Mouse (Mus musculus) limb, embryonic 15.5 days (tissue): ENCODE measurements around the gene Plk1. TPM values are rescaled to one million over a fixed set of nuclear protein-coding genes. Genes with fewer than 3 reads are reported as not detected.

Source experiments
- ATAC-seq: fragments of 200-750 bp; cut with Nextera tagmentation; 2 replicates; pipeline ENCODE4 v1.8.0; 2017; ENCODE audit warnings: low read depth, moderate TSS enrichment; ENCODE audit not compliant: insufficient number of reproducible peaks, low FRiP score, low TSS enrichment
- H3K27ac ChIP-seq: fragments of 300-500 bp; sonication (generic); 2 replicates; pipeline ENCODE4 v1.5.1; 2015; ENCODE audit warnings: moderate library complexity, mild to moderate bottlenecking, inconsistent platforms
- H3K27me3 ChIP-seq: fragments of 300-500 bp; sonication (generic); 2 replicates; pipeline ENCODE4 v1.6.1; 2015; ENCODE audit warnings: inconsistent platforms
- H3K36me3 ChIP-seq: fragments of 300-500 bp; sonication (generic); 2 replicates; pipeline ENCODE4 v1.6.1; 2015; ENCODE audit warnings: inconsistent platforms
- H3K4me1 ChIP-seq: fragments of 300-500 bp; sonication (generic); 2 replicates; pipeline ENCODE4 v1.6.1; 2015; ENCODE audit warnings: inconsistent platforms
- H3K4me2 ChIP-seq: fragments of 300-500 bp; sonication (generic); 2 replicates; pipeline ENCODE4 v1.6.1; 2015; ENCODE audit warnings: mild to moderate bottlenecking, inconsistent platforms
- H3K4me3 ChIP-seq: fragments of 300-500 bp; sonication (generic); 2 replicates; pipeline ENCODE4 v1.5.1; 2015; ENCODE audit warnings: mild to moderate bottlenecking, inconsistent platforms
- H3K9ac ChIP-seq: fragments of 300-500 bp; sonication (generic); 2 replicates; pipeline ENCODE4 v1.6.1; 2015; ENCODE audit warnings: inconsistent platforms
- H3K9me3 ChIP-seq: fragments of 300-500 bp; sonication (generic); 2 replicates; pipeline ENCODE4 v1.6.1; 2016; ENCODE audit warnings: inconsistent platforms
- WGBS: fragments of 180-500 bp; shearing (Covaris S2); methylation state at CpG from one replicate; pipeline ENCODE4 v1.1.7; 2015; 5-methylcytosine and 5-hydroxymethylcytosine counted together
- polyA plus RNA-seq: library from polyadenylated mRNA; unstranded; fragments of >200 nt; fragmentation: Nextera tagmentation; extraction: Ambion mirVana; gene quantifications from 2 replicates; pipeline ENCODE4 v1.2.1, GENCODE M21; 2015

The Plk1 gene
- polyA plus RNA-seq, 1 experiment from 2014 or later: 86.2 TPM

DNA sequence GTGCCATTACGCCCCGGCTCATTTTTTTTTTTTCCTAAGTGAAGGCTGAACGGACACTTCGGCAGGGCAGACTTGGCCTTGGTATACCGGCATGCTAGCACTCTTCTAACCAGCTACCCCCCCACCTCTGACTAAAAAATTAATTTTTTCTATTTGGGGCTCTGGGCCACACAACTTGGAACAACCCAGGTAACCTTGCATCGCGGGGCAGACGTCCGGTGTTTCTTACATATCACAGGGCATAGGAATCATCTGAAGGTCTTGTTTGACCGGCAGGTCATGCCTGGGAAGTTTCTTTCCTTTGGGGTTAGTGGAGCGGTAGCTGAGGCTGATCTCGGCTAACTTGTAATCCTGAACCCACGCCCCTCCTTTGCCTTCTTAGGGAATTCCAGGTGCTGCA, 751 bp upstream of the Plk1 start:
- Histone ChIP-seq H3K27ac (peak overlapping the region; percentile 83), H3K4me3 (peak overlapping the region; percentile 75), H3K36me3 (peaks cover 22% of the 10 kb centered on the region), H3K27me3 (no peaks in the 10 kb centered on the region), H3K9ac (peak overlapping the region; percentile 55), H3K4me2 (peak overlapping the region; percentile 92), H3K4me1 (peaks cover 41% of the 10 kb centered on the region), H3K9me3 (no peaks in the 10 kb centered on the region)
- 0 out of 2 replicates have a peak, but pooled peaks have one; percentile 4 for ATAC-seq
- 3% methylated on average over 13 of the region's 13 CpGs for WGBS

DNA sequence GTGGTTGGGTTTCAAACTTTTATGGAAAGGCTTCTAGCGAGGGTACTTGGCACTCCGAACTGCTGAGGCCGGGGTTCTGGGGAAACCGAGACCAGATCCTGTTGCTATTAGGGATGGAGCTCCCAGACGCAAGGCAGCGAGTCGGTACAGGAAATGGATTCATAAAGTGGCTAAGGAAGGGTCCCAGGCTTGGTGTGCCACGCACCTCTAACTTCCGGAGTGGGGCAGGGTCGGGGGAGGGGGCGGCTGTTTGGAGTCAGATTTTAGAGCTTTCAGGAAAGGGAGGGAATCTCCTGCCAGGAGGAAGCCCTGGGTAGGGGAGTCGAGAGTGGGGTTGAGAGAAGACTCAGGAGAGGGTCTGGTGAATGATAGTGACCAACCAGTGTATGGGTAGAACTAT, 798 bp downstream of the Plk1 start:
- peak overlapping the region; percentile 72 for H3K27ac ChIP-seq
- peak overlapping the region; percentile 92 for H3K4me2 ChIP-seq
- peaks cover 41% of the 10 kb centered on the region for H3K4me1 ChIP-seq
- H3K36me3 ChIP-seq: peaks cover 33% of the 10 kb centered on the region
- WGBS: 2% methylated on average over 12 of the region's 12 CpGs
- H3K27me3 ChIP-seq: no peaks in the 10 kb centered on the region
- peak overlapping the region; percentile 51 for H3K9ac ChIP-seq
- ATAC-seq: no peak
- H3K9me3 ChIP-seq: no peaks in the 10 kb centered on the region
- H3K4me3 ChIP-seq: peak overlapping the region; percentile 75

DNA sequence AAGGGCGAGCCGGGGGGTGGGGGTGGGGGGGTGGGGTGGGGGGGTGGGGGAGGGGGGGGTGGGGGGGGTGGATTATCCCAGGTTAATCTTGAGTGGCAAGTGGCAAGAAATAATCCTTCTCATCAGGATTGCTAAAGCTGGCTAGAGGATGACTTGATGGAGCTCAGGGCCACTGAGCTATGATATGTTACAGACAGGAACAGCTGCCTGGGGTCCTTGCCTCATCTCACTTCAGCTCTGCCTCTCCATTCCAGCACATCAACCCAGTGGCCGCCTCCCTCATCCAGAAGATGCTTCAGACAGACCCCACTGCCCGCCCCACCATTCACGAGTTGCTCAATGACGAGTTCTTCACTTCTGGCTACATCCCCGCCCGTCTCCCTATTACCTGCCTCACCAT, 4.5 kb downstream of the Plk1 start:
- 90% methylated on average over 8 of the region's 8 CpGs for WGBS
- no peak overlapping the region for H3K4me3 ChIP-seq
- H3K9me3 ChIP-seq: no peaks in the 10 kb centered on the region

DNA sequence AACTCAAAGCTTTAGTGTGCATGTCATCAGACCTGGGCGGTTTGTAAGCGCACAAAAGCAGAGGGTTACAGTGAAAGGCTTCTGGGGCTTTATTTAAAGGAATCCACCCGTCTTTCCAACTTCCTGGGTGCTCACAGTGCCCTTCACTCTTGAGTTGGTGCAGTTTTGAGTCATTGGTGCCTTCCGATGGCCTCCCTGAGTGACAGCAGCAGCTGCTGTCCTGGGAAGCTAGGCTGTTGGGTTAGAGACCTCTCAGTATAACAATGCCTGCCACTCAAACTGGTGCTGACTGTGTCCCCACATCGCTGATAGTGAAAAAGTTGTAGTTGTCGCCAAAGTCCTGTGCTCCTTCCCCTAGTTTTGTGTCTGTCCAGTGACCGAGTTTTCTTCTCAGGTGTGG, 8.0 kb downstream of the Plk1 start:
- no peak overlapping the region for H3K9ac ChIP-seq
- ATAC-seq: no peak

More for the DNA sequence above, 4.5 kb downstream of the Plk1 start:
- H3K9ac ChIP-seq: no peak overlapping the region
- peaks cover 29% of the 10 kb centered on the region for H3K4me1 ChIP-seq
- no peaks in the 10 kb centered on the region for H3K27me3 ChIP-seq
- ATAC-seq: no peak
- H3K4me2 ChIP-seq: no peak overlapping the region
- H3K36me3 ChIP-seq: peaks cover 66% of the 10 kb centered on the region
- no peak overlapping the region for H3K27ac ChIP-seq

DNA sequence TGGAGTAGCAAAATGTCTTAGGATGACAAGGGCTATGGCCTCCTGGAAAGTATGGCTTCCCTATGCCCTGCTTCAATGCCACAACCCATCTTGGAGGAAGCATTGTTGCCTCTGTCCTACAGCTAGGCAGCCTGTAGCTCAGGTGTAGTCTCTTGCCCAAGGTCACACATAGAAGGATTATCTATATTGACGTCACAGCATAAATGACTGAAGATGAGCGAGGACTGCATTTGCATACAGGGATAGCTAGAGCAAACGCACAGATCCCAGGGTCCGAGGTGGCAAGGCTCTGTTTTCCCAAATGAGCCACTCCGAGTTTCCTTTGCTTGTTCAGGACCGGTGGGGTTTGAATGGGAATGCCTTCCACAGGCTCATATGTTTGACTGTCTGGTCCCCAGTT, 11.5 kb downstream of the Plk1 start:
- H3K4me2 ChIP-seq: no peak overlapping the region

More for the DNA sequence above, 8.0 kb downstream of the Plk1 start:
- Histone ChIP-seq H3K9me3 (no peaks in the 10 kb centered on the region), H3K27ac (no peak overlapping the region), H3K36me3 (peaks cover 75% of the 10 kb centered on the region), H3K4me1 (0 out of 2 replicates have a peak, but pooled peaks cover 3% of the 10 kb centered on the region), H3K4me3 (no peak overlapping the region), H3K27me3 (no peaks in the 10 kb centered on the region), H3K4me2 (no peak overlapping the region)
- 88% methylated on average over 7 of the region's 7 CpGs for WGBS

DNA sequence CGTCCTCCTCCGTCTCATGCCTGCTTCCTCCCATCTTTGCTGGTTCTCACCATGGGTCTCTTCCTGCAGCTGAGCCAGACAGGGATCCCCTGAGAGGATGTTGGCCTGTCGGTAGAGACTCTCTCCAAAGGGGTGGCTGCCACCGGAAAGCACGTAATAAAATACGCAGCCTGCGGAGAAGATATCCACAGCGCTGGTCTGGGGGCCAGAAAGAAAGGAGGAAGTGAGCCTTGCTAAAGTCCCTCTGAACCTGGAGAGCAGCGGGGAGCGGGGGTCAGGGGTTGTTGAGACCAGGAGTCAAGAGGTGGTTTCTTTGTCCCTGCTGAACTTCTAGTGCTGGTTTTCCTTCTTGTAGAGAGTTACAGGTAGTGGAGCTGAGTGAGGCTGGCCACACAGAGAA, 12.4 kb downstream of the Plk1 start:
- H3K27ac ChIP-seq: no peak overlapping the region
- no peaks in the 10 kb centered on the region for H3K9me3 ChIP-seq
- no peaks in the 10 kb centered on the region for H3K4me1 ChIP-seq
- 62% methylated on average over 10 of the region's 10 CpGs for WGBS
- peaks cover 40% of the 10 kb centered on the region for H3K36me3 ChIP-seq
- no peak overlapping the region for H3K4me2 ChIP-seq
- no peak for ATAC-seq
- no peaks in the 10 kb centered on the region for H3K27me3 ChIP-seq
- no peak overlapping the region for H3K4me3 ChIP-seq
- no peak overlapping the region for H3K9ac ChIP-seq

More for the DNA sequence above, 11.5 kb downstream of the Plk1 start:
- H3K27ac ChIP-seq: no peak overlapping the region
- no peak for ATAC-seq
- 80% methylated on average over 6 of the region's 6 CpGs for WGBS
- H3K4me3 ChIP-seq: no peak overlapping the region
- H3K9me3 ChIP-seq: no peaks in the 10 kb centered on the region
- H3K27me3 ChIP-seq: no peaks in the 10 kb centered on the region
- H3K9ac ChIP-seq: no peak overlapping the region
- no peaks in the 10 kb centered on the region for H3K4me1 ChIP-seq
- H3K36me3 ChIP-seq: peaks cover 48% of the 10 kb centered on the region

DNA sequence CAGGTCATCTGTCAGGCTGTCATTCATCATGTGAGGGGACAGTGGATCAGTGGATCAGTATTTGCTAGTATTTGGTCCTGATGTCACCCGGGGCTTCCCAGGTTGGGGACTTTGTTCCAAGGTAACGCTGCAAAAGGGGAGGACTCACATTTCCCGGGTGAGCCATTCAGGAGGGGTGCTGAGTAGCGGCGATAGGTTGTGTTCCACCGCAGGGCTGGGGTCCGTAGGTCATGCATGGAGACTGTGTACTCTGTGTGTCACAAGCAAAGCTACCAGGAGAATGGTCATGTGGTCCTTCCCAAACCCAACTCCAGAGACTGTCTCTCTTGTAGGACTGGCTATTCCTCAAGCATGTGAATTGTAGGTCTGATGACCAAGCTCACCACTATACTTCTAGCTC, 21.5 kb downstream of the Plk1 start:
- no peak overlapping the region for H3K4me2 ChIP-seq
- H3K27me3 ChIP-seq: no peaks in the 10 kb centered on the region; the same call in 1 of the 2 replicates
- no peak overlapping the region for H3K4me3 ChIP-seq
- ATAC-seq: no peak
- H3K4me1 ChIP-seq: peaks cover 1% of the 10 kb centered on the region; the same call in 1 of the 2 replicates
- H3K9me3 ChIP-seq: no peaks in the 10 kb centered on the region
- H3K36me3 ChIP-seq: no peaks in the 10 kb centered on the region
- H3K9ac ChIP-seq: no peak overlapping the region
- H3K27ac ChIP-seq: no peak overlapping the region
- 92% methylated on average over 7 of the region's 7 CpGs for WGBS

DNA sequence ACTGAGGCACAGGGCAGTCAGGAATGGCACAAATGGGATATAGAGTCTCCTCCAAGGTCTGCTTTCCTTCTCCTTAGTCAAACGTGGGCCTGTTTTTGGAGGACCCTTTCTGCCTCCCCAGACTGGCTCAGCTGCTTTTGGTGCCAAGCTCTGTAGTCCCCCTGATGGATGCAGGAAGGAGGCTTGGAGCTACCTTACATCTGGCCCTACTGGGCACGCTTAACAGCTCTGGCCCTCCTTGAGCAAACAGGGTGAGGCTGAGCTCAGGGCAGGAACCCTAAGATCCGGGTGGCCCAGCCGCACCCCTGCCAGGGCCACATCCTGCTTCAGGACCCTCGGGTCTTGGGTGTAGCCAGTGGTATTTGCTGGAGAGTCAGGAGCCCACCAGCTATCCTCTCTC, 25.3 kb downstream of the Plk1 start:
- Histone ChIP-seq H3K4me3 (no peak overlapping the region), H3K4me1 (peaks cover 4% of the 10 kb centered on the region), H3K27ac (no peak overlapping the region), H3K9me3 (no peaks in the 10 kb centered on the region), H3K9ac (no peak overlapping the region), H3K27me3 (no peaks in the 10 kb centered on the region; the same call in 1 of the 2 replicates), H3K36me3 (no peaks in the 10 kb centered on the region), H3K4me2 (no peak overlapping the region)
- no peak for ATAC-seq
- WGBS: 67% methylated on average over 5 of the region's 5 CpGs

DNA sequence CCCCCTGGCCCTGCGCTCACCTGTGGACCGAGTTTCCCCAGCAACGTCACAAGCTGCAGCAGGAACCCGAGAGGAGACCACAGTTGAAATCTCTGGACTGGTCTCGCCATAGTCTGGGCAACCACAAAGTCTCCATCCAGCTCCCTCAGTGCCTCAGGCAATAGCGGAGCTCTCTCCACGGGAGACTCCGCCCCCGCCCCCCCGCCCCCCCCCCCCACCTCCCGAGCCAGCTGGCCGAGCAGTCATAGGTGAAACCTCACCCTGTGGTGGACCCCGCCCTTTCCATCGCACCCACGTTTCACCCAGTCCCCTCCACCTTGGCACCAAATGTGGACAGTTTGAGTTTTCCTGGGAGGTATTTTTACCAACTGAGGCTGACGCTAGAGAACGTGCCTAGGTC, 26.8 kb downstream of the Plk1 start, which contains the start of gene Ern2:
Gene Ern2, minus strand, starts transcription at position 165 of the 400 bp plus-strand sequence.
- Histone ChIP-seq H3K36me3 (no peaks in the 10 kb centered on the region), H3K27ac (no peak within 1 kb of the TSS), H3K27me3 (no peaks in the 10 kb centered on the region; the same call in 1 of the 2 replicates), H3K4me2 (peak within 1 kb of the TSS; percentile 27; the same call in 1 of the 2 replicates), H3K9ac (no peak within 1 kb of the TSS), H3K4me1 (peaks cover 4% of the 10 kb centered on the region), H3K9me3 (no peaks in the 10 kb centered on the region), H3K4me3 (no peak within 1 kb of the TSS)
- ATAC-seq: no peak
- whole genome bisulfite sequencing: 12% methylated on average over 17 of the region's 17 CpGs

DNA sequence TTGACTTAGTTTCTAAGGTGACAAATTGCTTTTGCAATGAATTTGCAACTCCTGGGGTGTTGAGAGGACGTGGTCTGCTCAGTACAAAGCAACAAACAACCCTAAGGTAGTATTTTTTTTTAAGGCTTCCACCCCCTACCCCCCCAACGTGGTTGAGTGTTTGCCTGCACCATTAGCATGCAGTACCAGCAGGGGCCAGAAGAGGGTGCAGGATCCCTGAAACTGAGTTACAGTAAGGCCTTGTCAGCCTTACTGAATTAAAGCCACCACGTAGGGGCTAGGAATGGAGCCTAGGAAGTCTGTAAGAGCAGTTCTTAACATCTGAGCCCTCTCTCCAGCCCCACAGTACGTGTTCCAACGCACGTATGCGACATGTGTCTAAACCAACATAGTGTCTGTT, 30.2 kb downstream of the Plk1 start:
- no peak overlapping the region for H3K4me3 ChIP-seq
- no peak for ATAC-seq
- 36% methylated on average over 7 of the region's 7 CpGs for WGBS

DNA sequence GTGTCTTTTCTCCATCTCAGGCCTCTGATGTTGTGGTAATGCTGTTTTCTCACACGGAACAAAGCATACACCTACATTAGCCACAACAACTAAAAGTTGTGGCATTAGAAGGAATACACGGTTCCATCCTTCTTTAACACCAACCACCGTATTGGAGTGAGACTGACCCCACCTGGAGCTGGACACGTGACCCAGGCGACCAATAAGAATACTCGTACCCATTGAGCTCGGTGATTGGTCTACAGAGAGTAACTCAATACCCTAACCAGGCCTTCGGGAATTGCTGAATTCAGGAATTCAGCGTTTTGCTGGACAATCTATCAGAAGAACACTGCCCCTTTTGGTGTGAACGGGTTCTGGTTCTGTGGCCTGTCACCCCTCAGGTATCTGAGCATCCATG, 31.9 kb downstream of the Plk1 start:
- ATAC-seq: no peak
- Histone ChIP-seq H3K4me3 (no peak overlapping the region), H3K27ac (no peak overlapping the region), H3K9me3 (no peaks in the 10 kb centered on the region), H3K36me3 (no peaks in the 10 kb centered on the region), H3K4me1 (no peaks in the 10 kb centered on the region; the same call in 1 of the 2 replicates), H3K4me2 (no peak overlapping the region), H3K27me3 (no peaks in the 10 kb centered on the region), H3K9ac (no peak overlapping the region)
- 56% methylated on average over 10 of the region's 10 CpGs for WGBS

More for the DNA sequence above, 30.2 kb downstream of the Plk1 start:
- H3K9ac ChIP-seq: no peak overlapping the region
- no peak overlapping the region for H3K4me2 ChIP-seq
- no peaks in the 10 kb centered on the region for H3K36me3 ChIP-seq
- H3K27ac ChIP-seq: no peak overlapping the region
- H3K4me1 ChIP-seq: peaks cover 4% of the 10 kb centered on the region
- no peaks in the 10 kb centered on the region for H3K9me3 ChIP-seq
- H3K27me3 ChIP-seq: no peaks in the 10 kb centered on the region; the same call in 1 of the 2 replicates

DNA sequence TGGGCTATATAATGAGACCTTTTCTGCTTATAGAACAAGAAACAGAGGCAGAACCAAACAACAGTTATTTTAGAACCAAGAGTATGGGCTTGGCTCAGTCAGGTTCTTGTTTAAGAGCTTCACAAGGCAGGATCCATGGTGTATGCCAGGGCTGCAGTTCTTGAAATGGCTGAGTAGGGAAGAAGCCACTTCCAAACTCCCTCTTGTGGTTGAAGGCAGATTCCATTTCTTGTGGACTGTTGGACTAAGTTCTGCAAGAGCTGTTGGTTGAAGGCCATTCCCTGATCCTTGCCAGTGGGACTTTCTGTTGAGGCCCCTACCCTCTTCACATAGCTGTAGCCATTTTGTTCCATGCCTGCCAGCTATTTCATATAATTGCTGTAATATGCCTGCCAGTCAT, 34.7 kb downstream of the Plk1 start:
- Histone ChIP-seq H3K4me2 (no peak overlapping the region), H3K27me3 (no peaks in the 10 kb centered on the region), H3K4me1 (no peaks in the 10 kb centered on the region; the same call in 1 of the 2 replicates), H3K27ac (no peak overlapping the region), H3K36me3 (no peaks in the 10 kb centered on the region), H3K4me3 (no peak overlapping the region), H3K9ac (no peak overlapping the region), H3K9me3 (no peaks in the 10 kb centered on the region)
- no peak for ATAC-seq

DNA sequence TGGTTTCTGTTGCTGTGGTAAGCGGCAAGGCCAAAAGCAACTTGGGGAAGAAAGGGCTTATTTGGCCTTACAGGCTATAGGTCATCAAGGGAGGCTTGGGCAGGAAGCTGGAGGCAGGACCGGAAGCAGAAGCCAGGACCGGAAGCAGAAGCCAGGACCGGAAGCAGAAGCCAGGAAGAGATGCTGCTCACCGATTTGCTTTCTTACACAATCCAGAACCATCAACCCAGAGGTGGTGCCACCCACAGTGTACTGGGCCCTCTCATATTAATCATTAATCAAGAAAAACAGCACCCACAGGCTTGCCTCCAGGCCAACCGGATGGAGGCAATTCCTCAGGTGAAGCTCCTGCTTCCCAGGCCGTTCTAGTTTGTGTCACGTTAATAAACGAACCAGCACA, 37.5 kb downstream of the Plk1 start:
- Histone ChIP-seq H3K9me3 (no peaks in the 10 kb centered on the region), H3K4me1 (no peaks in the 10 kb centered on the region), H3K36me3 (no peaks in the 10 kb centered on the region), H3K4me2 (no peak overlapping the region), H3K4me3 (no peak overlapping the region), H3K27me3 (no peaks in the 10 kb centered on the region), H3K27ac (no peak overlapping the region), H3K9ac (no peak overlapping the region)
- ATAC-seq: no peak
- 79% methylated on average over 9 of the region's 9 CpGs for WGBS
